Mouse (Mus musculus): Measurements from ENCODE around the gene Lmna. TPM values are rescaled to one million over a fixed set of nuclear protein-coding genes. Genes with fewer than 3 reads are reported as not detected.

The Lmna gene
- total and polyA plus RNA-seq, 2 experiments: 28.2 to 44.7 TPM

DNA sequence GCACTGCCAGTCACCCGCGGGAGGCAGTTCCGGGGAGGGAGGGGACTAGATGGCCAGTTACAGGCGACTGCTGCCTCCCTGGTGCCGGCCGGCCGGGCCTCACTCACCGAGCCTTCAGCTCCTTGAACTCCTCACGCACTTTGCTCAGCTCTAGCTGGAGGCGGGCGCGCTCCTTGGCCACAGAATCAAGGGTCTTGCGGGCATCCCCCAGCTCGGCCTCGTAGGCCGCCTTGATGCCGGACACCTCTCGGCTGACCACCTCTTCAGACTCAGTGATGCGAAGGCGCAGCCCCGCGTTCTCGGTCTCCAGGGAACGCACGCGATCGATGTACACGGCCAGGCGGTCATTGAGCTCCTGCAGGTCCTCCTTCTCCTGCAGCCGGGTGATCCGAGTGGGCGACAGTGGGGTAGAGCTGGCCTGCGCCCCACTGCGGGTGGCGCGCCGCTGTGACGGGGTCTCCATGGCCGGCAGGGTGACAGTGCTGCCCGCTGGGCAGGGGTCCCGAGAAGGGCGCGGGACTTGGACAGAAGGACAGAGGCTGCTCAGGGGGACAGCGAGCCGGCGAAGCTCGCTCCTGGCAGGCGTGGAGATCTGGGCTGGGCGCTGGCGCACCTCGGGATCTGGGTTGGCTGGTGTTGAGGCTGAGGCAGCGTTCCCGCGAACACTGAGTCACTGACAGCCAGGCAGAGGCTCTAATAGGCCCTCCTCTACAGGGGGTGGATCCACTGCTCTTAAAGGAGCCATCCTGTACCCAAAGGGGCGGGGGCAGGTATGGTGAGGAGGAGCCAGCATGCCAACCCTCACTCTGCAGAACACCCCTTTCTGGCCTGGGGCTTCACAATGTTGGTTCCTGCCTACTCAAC is 6.9 kb downstream of the Lmna start:
- Histone ChIP-seq H3K4me1 (ENCODE audit: control insufficient read depth, insufficient read depth, low read length) (peaks cover 26% of the 10 kb centered on the region), H3K27ac (replicated peaks; ENCODE audit: insufficient read depth, low read depth, low read length) (peak overlapping the region; percentile 76), H3K79me2 (ENCODE audit: control insufficient read depth, insufficient read depth, low read length) (peaks cover 3% of the 10 kb centered on the region; the same call in 1 of the 2 replicates), H3K36me3 (ENCODE audit: control insufficient read depth, insufficient read depth, low read length) (no peaks in the 10 kb centered on the region), H3K4me3 (ENCODE audit: insufficient read depth, low read depth, low read length) (peak overlapping the region; percentile 75), H3K9ac (ENCODE audit: low read depth, low read length) (peak overlapping the region; percentile 81), H3K27me3 (ENCODE audit: control insufficient read depth, insufficient read depth, low read length) (no peaks in the 10 kb centered on the region)
- TF ChIP-seq POLR2A (IDR thresholded peaks at IDR 0.05; ENCODE audit: extremely low read depth, insufficient read depth, low read length): peak; percentile 96
- TF ChIP-seq CTCF (IDR thresholded peaks at IDR 0.05; ENCODE audit: low read depth, low read length): no peak
- DNase-seq (ENCODE audit: extremely low read depth, low read depth, low spot score): peak; percentile 88
- under 1% methylated on average over 55 of the region's 55 CpGs for WGBS

DNA sequence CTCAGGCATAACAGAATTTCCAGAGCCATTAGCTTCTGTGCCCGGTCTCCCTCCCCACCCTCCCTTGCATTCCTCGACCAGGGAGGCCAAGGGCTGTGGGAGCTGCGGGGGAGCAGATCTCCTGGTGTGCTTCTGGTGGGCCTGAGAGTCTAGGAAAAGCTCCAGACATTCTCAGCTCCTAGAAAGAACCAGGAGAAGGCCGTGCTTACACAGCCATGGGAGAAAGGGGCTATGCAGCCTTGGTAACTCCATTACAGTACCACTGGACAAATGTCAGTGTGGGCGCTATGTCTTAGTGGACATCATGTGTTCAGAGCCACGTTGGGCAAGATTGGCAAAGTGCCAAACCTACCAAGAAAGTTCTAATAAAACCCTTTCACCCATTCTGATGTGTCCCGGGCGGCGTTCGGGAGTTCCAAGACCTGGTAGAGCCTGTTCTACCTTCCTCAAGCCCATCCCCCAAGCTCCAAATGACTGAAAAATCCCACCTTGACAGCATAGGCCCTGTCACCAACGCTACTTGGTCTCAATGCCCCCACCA is 7.7 kb downstream of the Lmna start:
- 17% methylated on average over 11 of the region's 11 CpGs for WGBS

DNA sequence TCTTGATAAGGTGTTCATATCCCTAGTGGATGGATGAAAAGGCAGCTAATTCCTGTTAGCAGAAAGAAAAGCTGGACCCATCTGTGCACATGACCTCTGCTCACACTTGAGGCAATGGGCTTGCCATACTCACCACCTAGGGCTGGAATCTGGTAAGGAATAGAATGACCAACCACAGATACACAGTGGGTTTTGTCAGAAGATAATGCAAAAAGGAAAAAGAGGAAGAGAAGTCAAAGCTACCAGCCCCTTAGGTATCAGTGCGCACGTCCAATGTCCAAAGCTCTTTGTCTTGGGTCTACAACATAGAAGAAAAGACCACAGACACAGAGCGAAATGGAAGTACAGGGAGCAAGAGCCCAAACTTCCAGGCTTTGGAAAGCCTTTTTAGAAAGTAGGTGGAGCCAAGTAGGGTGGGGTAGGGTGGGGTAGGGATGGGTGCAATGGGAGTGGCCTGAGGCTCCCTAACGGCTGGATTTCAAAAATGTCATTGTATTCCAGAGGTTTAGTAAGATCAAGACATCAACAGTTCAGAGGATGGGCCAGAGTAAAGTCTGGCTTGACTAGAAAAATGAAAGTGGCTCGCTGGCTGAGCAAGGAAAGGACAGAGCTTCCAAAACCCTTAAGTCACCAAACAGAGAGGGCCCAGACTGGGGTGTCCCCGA is 8.3 kb downstream of the Lmna start:
- DNase-seq (ENCODE audit: extremely low read depth, low read depth, low spot score): no peak
- Histone ChIP-seq H3K27me3 (ENCODE audit: control insufficient read depth, insufficient read depth, low read length) (no peaks in the 10 kb centered on the region), H3K4me1 (ENCODE audit: control insufficient read depth, insufficient read depth, low read length) (peaks cover 36% of the 10 kb centered on the region), H3K9ac (ENCODE audit: low read depth, low read length) (peak overlapping the region; percentile 81), H3K27ac (replicated peaks; ENCODE audit: insufficient read depth, low read depth, low read length) (peak overlapping the region; percentile 76), H3K79me2 (ENCODE audit: control insufficient read depth, insufficient read depth, low read length) (peaks cover 6% of the 10 kb centered on the region), H3K36me3 (ENCODE audit: control insufficient read depth, insufficient read depth, low read length) (no peaks in the 10 kb centered on the region), H3K4me3 (ENCODE audit: insufficient read depth, low read depth, low read length) (peak overlapping the region; percentile 75)
- TF ChIP-seq CTCF (IDR thresholded peaks at IDR 0.05; ENCODE audit: low read depth, low read length) (no peak), POLR2A (IDR thresholded peaks at IDR 0.05; ENCODE audit: extremely low read depth, insufficient read depth, low read length) (no peak)
- 57% methylated on average over 6 of the region's 6 CpGs for WGBS

More for the DNA sequence above, 7.7 kb downstream of the Lmna start:
- H3K9ac ChIP-seq (ENCODE audit: low read depth, low read length): peak overlapping the region; percentile 81
- peak; percentile 51 for DNase-seq (ENCODE audit: extremely low read depth, low read depth, low spot score)
- TF ChIP-seq CTCF (IDR thresholded peaks at IDR 0.05; ENCODE audit: low read depth, low read length) (no peak), POLR2A (IDR thresholded peaks at IDR 0.05; ENCODE audit: extremely low read depth, insufficient read depth, low read length) (no peak)
- H3K4me1 ChIP-seq (ENCODE audit: control insufficient read depth, insufficient read depth, low read length): peaks cover 33% of the 10 kb centered on the region
- no peaks in the 10 kb centered on the region for H3K36me3 ChIP-seq (ENCODE audit: control insufficient read depth, insufficient read depth, low read length)
- H3K27me3 ChIP-seq (ENCODE audit: control insufficient read depth, insufficient read depth, low read length): no peaks in the 10 kb centered on the region
- H3K79me2 ChIP-seq (ENCODE audit: control insufficient read depth, insufficient read depth, low read length): peaks cover 3% of the 10 kb centered on the region; the same call in 1 of the 2 replicates
- H3K27ac ChIP-seq (replicated peaks; ENCODE audit: insufficient read depth, low read depth, low read length): peak overlapping the region; percentile 76
- peak overlapping the region; percentile 75 for H3K4me3 ChIP-seq (ENCODE audit: insufficient read depth, low read depth, low read length)

DNA sequence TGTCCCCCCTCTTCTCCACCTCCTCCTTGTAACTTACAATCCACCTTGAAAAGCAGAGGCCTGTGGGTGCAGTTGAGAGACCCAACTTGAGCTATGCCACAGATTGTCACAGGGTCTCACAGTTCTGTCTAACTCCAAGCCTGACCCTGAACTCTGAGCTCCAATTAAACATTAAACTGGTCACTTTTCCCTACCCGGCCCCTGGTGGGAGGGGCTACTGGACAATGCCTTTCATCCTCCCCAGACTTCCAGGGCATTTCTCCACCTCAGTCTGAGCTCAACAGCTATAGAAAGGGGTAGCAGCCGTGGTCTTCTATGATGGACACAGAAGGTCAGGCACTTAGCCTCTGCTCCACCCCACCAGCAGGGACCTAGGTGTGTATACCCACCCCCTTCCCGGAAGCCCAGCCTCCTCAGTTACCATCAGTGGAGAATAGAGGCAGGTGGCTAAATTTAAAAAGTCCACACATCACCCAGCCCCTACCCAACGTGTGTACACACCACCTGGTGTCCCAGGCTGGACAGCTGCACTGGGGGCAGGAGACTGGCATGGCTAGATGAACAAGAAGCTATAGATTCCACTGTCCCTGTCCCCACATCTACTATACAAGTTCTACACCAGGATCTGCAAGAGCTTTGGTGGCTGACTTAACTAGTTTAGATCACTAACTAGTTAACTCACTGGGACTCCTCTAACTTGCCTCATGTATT is 8.9 kb downstream of the Lmna start:
- peak overlapping the region; percentile 95 for H3K27ac ChIP-seq (replicated peaks; ENCODE audit: insufficient read depth, low read depth, low read length)
- H3K4me3 ChIP-seq (ENCODE audit: insufficient read depth, low read depth, low read length): peak overlapping the region; percentile 40; the same call in 1 of the 2 replicates
- H3K4me1 ChIP-seq (ENCODE audit: control insufficient read depth, insufficient read depth, low read length): peaks cover 39% of the 10 kb centered on the region
- no peaks in the 10 kb centered on the region for H3K27me3 ChIP-seq (ENCODE audit: control insufficient read depth, insufficient read depth, low read length)
- 25% methylated on average over 4 of the region's 4 CpGs for WGBS
- peaks cover 6% of the 10 kb centered on the region for H3K79me2 ChIP-seq (ENCODE audit: control insufficient read depth, insufficient read depth, low read length)
- peak overlapping the region; percentile 60 for H3K9ac ChIP-seq (ENCODE audit: low read depth, low read length)
- no peak for TF ChIP-seq CTCF (IDR thresholded peaks at IDR 0.05; ENCODE audit: low read depth, low read length)
- TF ChIP-seq POLR2A (IDR thresholded peaks at IDR 0.05; ENCODE audit: extremely low read depth, insufficient read depth, low read length): no peak
- H3K36me3 ChIP-seq (ENCODE audit: control insufficient read depth, insufficient read depth, low read length): no peaks in the 10 kb centered on the region
- DNase-seq (ENCODE audit: extremely low read depth, low read depth, low spot score): peak; percentile 87

DNA sequence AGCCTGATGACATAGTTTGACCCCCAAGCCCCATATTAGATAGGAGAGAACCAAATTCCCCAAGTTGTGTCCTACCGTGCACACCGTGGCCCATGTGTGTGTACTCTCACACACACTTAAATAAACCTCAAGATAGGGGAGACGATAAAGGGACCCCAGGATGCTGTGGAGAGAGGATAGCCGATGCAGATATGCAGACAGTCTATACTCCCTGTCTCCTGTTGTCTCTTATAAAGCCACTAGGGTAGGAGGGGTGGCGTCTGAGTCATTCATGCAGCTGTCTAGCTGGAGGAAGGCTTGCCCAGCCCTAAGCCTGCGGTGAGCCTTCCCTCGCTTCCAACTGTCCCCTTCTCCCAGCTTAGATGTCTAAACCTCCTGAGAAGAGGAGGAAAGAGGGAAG is 9.7 kb downstream of the Lmna start:
- Histone ChIP-seq H3K79me2 (ENCODE audit: control insufficient read depth, insufficient read depth, low read length) (peaks cover 6% of the 10 kb centered on the region), H3K9ac (ENCODE audit: low read depth, low read length) (peak overlapping the region; percentile 60), H3K27me3 (ENCODE audit: control insufficient read depth, insufficient read depth, low read length) (no peaks in the 10 kb centered on the region), H3K4me3 (ENCODE audit: insufficient read depth, low read depth, low read length) (peak overlapping the region; percentile 40), H3K36me3 (ENCODE audit: control insufficient read depth, insufficient read depth, low read length) (no peaks in the 10 kb centered on the region), H3K27ac (replicated peaks; ENCODE audit: insufficient read depth, low read depth, low read length) (peak overlapping the region; percentile 95), H3K4me1 (ENCODE audit: control insufficient read depth, insufficient read depth, low read length) (peaks cover 46% of the 10 kb centered on the region)
- WGBS: 30% methylated on average over 7 of the region's 7 CpGs
- peak; percentile 39 for DNase-seq (ENCODE audit: extremely low read depth, low read depth, low spot score)
- TF ChIP-seq POLR2A (IDR thresholded peaks at IDR 0.05; ENCODE audit: extremely low read depth, insufficient read depth, low read length): no peak
- TF ChIP-seq CTCF (IDR thresholded peaks at IDR 0.05; ENCODE audit: low read depth, low read length): no peak

Data from liver, adult 2 months (tissue).